Mouse (Mus musculus) neural tube, embryonic 11.5 days (tissue): ENCODE measurements around the gene Kcns1. TPM values are rescaled to one million over a fixed set of nuclear protein-coding genes. Genes with fewer than 3 reads are reported as not detected.

ENCODE experiments used
- ATAC-seq: fragments of 200-750 bp; cut with Nextera tagmentation; 2 replicates; pipeline ENCODE4 v1.8.0; 2017; ENCODE audit warnings: moderate number of reproducible peaks, mild to moderate bottlenecking, moderate TSS enrichment, moderate library complexity; ENCODE audit not compliant: insufficient read depth, low FRiP score, low TSS enrichment
- DNase-seq: peaks from one replicate; pipeline ENCODE4 v3.0.0-alpha.2; 2015; ENCODE audit warnings: low spot score
- H3K27ac ChIP-seq: fragments of 300-500 bp; sonication (generic); 2 replicates; pipeline ENCODE4 v1.5.1; 2014; ENCODE audit warnings: low read depth, mild to moderate bottlenecking, low read length
- H3K27me3 ChIP-seq: fragments of 300-500 bp; sonication (generic); 2 replicates; pipeline ENCODE4 v1.6.1; 2014; ENCODE audit warnings: mild to moderate bottlenecking, low read length, mixed read lengths; ENCODE audit not compliant: control insufficient read depth, insufficient read depth
- H3K36me3 ChIP-seq: fragments of 300-500 bp; sonication (generic); 2 replicates; pipeline ENCODE4 v1.6.1; 2014; ENCODE audit warnings: mild to moderate bottlenecking, low read length, moderate library complexity, mixed read lengths; ENCODE audit not compliant: control insufficient read depth, insufficient read depth
- H3K4me1 ChIP-seq: fragments of 300-500 bp; sonication (generic); 2 replicates; pipeline ENCODE4 v1.6.1; 2014; ENCODE audit warnings: low read length, mixed read lengths; ENCODE audit not compliant: control insufficient read depth, insufficient read depth
- H3K4me2 ChIP-seq: fragments of 300-500 bp; sonication (generic); 2 replicates; pipeline ENCODE4 v1.6.1; 2014; ENCODE audit warnings: low read depth, mild to moderate bottlenecking, moderate library complexity
- H3K4me3 ChIP-seq: fragments of 300-500 bp; sonication (generic); 2 replicates; pipeline ENCODE4 v1.5.1; 2014; ENCODE audit warnings: low read depth, low read length
- H3K9ac ChIP-seq: fragments of 300-500 bp; sonication (generic); 2 replicates; pipeline ENCODE4 v1.6.1; 2014; ENCODE audit warnings: mild to moderate bottlenecking, low read length
- H3K9me3 ChIP-seq: fragments of 300-500 bp; sonication (generic); 2 replicates; pipeline ENCODE4 v1.6.1; 2016; ENCODE audit warnings: low read length; ENCODE audit not compliant: control insufficient read depth
- WGBS: fragments of 180-500 bp; shearing (Covaris S2); extraction: QIAGEN DNeasy Blood & Tissue Kit; methylation state at CpG from one replicate; pipeline ENCODE4 v1.1.7; 2014; 5-methylcytosine and 5-hydroxymethylcytosine counted together
- polyA plus RNA-seq: library from polyadenylated mRNA; unstranded; fragments of >200 nt; fragmentation: Nextera tagmentation; extraction: Ambion mirVana; gene quantifications from 2 replicates; pipeline ENCODE4 v1.2.1, GENCODE M21; 2014

The Kcns1 gene
- polyA plus RNA-seq, 1 experiment from 2014 or later: 0.21 TPM

DNA sequence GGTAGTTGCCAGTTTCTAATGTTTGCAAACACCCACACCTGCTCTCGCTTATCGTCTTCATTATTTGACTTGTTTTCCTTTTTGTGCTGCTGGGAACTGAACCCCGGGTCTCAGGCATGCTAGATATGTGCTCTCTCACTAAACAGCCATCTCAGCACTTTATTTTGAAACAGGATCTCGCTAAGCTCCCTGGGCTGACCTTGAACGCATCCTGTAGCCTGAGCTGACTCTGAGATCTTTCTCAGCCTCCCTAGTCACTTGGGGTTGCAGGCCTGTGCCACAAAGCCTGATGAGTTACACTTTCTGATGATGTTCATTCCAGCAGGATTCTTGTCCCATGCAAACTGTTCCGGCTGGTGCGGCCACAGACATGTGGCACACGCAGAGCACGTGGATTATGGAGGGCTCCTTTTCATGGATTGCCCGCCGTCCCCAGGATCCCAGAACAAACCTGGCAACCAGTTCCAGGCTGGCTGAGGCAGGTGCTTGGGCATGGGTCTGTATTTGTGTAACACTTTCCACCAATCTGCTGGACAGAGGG lies 9.3 kb downstream of the Kcns1 start:
- Histone ChIP-seq H3K9me3 (no peaks in the 10 kb centered on the region), H3K36me3 (no peaks in the 10 kb centered on the region), H3K4me3 (no peak overlapping the region), H3K9ac (no peak overlapping the region), H3K27me3 (peaks cover 7% of the 10 kb centered on the region), H3K4me2 (no peak overlapping the region), H3K27ac (no peak overlapping the region), H3K4me1 (no peaks in the 10 kb centered on the region; the same call in 1 of the 2 replicates)
- ATAC-seq (no peak), DNase-seq (no peak)
- 84% methylated on average over 11 of the region's 11 CpGs for WGBS

- WGBS: 82% methylated on average over 2 of the region's 2 CpGs
These were observed 12.1 kb downstream of the Kcns1 start for GRCm38 (mm10) chr2:164158838-164159237.

GRCm38 (mm10) chr2:164156158-164156557 lies 14.8 kb downstream of the Kcns1 start:
- H3K9me3 ChIP-seq: no peaks in the 10 kb centered on the region
- no peak for ATAC-seq
- no peak overlapping the region for H3K4me3 ChIP-seq
- no peaks in the 10 kb centered on the region for H3K4me1 ChIP-seq
- DNase-seq: no peak
- H3K4me2 ChIP-seq: no peak overlapping the region
- WGBS: 82% methylated on average over 7 of the region's 7 CpGs
- no peaks in the 10 kb centered on the region for H3K27me3 ChIP-seq
- no peaks in the 10 kb centered on the region; the same call in 1 of the 2 replicates for H3K36me3 ChIP-seq
- no peak overlapping the region for H3K27ac ChIP-seq
- H3K9ac ChIP-seq: no peak overlapping the region

More at GRCm38 (mm10) chr2:164158838-164159237, 12.1 kb downstream of the Kcns1 start:
- Histone ChIP-seq H3K4me3 (no peak overlapping the region), H3K9me3 (no peaks in the 10 kb centered on the region), H3K9ac (no peak overlapping the region), H3K36me3 (no peaks in the 10 kb centered on the region; the same call in 1 of the 2 replicates), H3K4me1 (no peaks in the 10 kb centered on the region; the same call in 1 of the 2 replicates), H3K4me2 (no peak overlapping the region), H3K27ac (no peak overlapping the region), H3K27me3 (no peaks in the 10 kb centered on the region)
- ATAC-seq (no peak), DNase-seq (no peak)

DNA sequence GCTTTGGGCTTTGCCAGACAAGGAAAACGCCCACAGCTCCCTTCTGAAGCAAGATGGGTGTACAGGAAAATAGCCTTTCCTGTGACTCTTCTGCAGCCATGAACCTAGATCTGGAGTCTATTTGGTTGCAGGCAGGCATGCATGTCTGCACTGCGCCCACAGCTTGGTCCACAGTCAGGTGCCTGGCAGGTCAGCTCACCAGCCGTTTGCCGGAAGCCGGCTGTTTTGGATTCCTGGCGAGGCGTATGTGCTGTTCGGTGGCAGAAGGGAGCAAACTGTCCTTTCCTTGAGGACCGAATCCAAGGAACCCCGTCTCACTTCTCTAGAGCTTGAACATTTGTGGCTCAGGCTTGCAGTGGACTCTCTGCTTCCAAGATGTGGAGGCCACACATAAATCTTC lies 16.9 kb downstream of the Kcns1 start:
- WGBS: 93% methylated on average over 10 of the region's 10 CpGs
- H3K9me3 ChIP-seq: no peaks in the 10 kb centered on the region
- peaks cover 7% of the 10 kb centered on the region; the same call in 1 of the 2 replicates for H3K4me1 ChIP-seq
- H3K27ac ChIP-seq: no peak overlapping the region
- H3K4me3 ChIP-seq: no peak overlapping the region
- no peak overlapping the region for H3K4me2 ChIP-seq
- DNase-seq (no peak), ATAC-seq (no peak)
- no peaks in the 10 kb centered on the region; the same call in 1 of the 2 replicates for H3K36me3 ChIP-seq
- no peaks in the 10 kb centered on the region for H3K27me3 ChIP-seq
- H3K9ac ChIP-seq: no peak overlapping the region

DNA sequence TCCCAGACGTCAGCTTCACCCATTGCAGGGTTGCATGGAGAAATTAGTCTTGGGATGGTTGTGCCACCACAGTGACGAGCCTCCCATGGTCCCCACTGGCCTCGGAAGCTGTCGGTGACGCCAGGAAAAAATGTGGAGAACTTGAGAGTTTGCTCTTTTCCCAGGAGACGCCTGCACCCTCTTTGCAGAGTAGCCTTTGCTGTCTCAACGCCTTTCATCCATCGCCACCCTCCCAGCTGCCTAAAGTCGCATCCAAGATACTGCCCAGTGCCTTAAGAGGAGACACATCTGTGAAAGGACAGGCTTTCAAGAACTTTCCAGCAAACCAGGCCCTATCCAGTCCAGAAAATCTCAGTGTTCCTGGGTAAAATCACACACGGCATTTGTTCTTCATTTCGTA lies 18.6 kb downstream of the Kcns1 start:
- DNase-seq: no peak
- H3K27me3 ChIP-seq: no peaks in the 10 kb centered on the region
- H3K36me3 ChIP-seq: no peaks in the 10 kb centered on the region; the same call in 1 of the 2 replicates
- H3K4me1 ChIP-seq: peaks cover 7% of the 10 kb centered on the region; the same call in 1 of the 2 replicates
- H3K4me2 ChIP-seq: no peak overlapping the region
- no peak overlapping the region for H3K27ac ChIP-seq
- no peak overlapping the region for H3K4me3 ChIP-seq
- no peaks in the 10 kb centered on the region for H3K9me3 ChIP-seq
- no peak for ATAC-seq
- WGBS: 94% methylated on average over 11 of the region's 11 CpGs
- no peak overlapping the region for H3K9ac ChIP-seq

DNA sequence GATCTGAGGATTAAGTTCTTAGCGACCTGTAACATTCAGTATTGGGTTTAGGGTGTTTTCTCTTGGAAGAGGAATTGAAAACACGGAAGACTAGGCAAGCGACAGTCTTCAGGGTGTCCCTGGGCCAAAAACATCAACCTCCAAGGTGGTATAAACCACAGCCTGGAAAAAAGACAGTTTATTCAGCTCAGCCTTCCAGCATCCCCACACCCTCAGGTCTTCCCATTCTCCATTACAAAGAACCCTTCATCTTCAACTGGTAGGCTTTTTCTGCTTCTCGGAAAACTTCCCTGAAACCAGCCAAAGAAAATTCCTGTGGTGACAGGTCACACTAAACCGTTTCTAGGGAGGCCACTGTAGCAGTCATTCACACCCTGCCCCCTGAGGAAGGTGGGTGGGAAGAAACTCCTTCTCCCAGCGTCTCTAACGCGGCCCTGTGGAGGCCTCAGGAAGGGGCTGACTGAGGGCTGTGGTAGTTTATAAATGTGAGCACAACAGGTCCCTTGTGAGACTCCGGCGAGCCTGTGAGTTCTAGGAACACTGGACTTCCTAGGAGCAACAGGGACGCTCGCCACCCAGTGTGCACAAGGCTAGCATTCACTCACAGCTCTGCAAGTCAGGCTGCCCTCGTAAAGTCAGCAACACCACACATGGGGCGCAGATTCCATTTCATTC lies 20.7 kb downstream of the Kcns1 start:
- Histone ChIP-seq H3K9me3 (no peaks in the 10 kb centered on the region), H3K27me3 (no peaks in the 10 kb centered on the region), H3K27ac (0 out of 2 replicates have a peak overlapping the region, but pooled peaks have one; percentile 29), H3K4me2 (no peak overlapping the region), H3K4me3 (no peak overlapping the region), H3K4me1 (peaks cover 7% of the 10 kb centered on the region; the same call in 1 of the 2 replicates), H3K9ac (no peak overlapping the region), H3K36me3 (no peaks in the 10 kb centered on the region; the same call in 1 of the 2 replicates)
- ATAC-seq: no peak
- DNase-seq: peak; percentile 25
- WGBS: 37% methylated on average over 14 of the region's 14 CpGs

DNA sequence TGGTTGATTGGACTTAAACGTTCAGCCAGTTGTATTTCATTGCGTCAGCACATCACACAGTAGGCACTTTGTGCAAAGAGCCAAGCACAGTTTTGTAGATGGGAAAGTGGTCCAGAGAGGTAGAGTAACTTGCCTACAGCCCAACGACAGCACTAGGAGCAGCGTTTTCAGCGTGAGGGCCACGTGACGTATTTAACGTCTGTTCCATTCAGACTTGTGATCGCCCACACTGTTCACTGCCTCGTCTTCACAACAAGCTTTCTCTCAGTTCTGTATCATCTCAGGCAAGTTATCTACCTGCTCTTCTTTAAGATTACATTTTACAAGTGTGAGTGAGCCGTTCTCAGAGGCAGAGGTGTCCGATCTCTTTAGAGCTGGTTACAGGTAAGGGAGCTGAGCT lies 24.4 kb downstream of the Kcns1 start:
- H3K9ac ChIP-seq: no peak overlapping the region
- ATAC-seq (no peak), DNase-seq (no peak)
- H3K4me3 ChIP-seq: no peak overlapping the region
- H3K36me3 ChIP-seq: no peaks in the 10 kb centered on the region
- WGBS: 93% methylated on average over 12 of the region's 12 CpGs
- H3K27ac ChIP-seq: no peak overlapping the region
- H3K4me1 ChIP-seq: peaks cover 7% of the 10 kb centered on the region
- no peak overlapping the region for H3K4me2 ChIP-seq
- no peaks in the 10 kb centered on the region for H3K27me3 ChIP-seq
- H3K9me3 ChIP-seq: no peaks in the 10 kb centered on the region

GRCm38 (mm10) chr2:164144541-164144940 lies 26.4 kb downstream of the Kcns1 start:
- Histone ChIP-seq H3K36me3 (no peaks in the 10 kb centered on the region), H3K27me3 (no peaks in the 10 kb centered on the region), H3K27ac (no peak overlapping the region), H3K4me3 (no peak overlapping the region), H3K9ac (no peak overlapping the region), H3K4me1 (no peaks in the 10 kb centered on the region; the same call in 1 of the 2 replicates), H3K4me2 (no peak overlapping the region), H3K9me3 (no peaks in the 10 kb centered on the region)
- 88% methylated on average over 10 of the region's 10 CpGs for WGBS
- no peak for ATAC-seq
- no peak for DNase-seq

DNA sequence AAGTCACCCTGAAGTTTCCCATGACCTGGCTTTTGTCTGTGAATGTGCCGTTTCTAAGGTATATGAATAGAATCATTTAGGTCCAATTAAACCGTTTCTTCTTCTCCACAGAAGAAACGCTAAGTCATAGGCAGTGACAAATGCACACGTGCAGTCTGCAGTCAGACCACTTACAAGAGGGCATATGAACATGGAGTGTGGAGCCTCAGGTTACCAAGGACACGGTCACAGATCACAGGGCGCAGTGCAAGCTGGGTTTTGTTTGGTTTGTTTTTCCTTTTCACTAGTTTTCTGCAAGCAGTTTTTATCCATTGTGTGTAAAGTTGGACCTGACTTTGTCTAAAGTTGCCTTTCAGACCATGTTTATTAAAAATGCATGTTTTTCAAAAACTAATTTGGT lies 26.9 kb downstream of the Kcns1 start:
- no peak for ATAC-seq
- WGBS: 71% methylated on average over 6 of the region's 6 CpGs
- H3K4me1 ChIP-seq: no peaks in the 10 kb centered on the region; the same call in 1 of the 2 replicates
- H3K27me3 ChIP-seq: no peaks in the 10 kb centered on the region
- no peak for DNase-seq
- no peak overlapping the region for H3K9ac ChIP-seq
- H3K36me3 ChIP-seq: no peaks in the 10 kb centered on the region
- H3K4me3 ChIP-seq: no peak overlapping the region
- H3K27ac ChIP-seq: no peak overlapping the region
- H3K9me3 ChIP-seq: no peaks in the 10 kb centered on the region
- H3K4me2 ChIP-seq: no peak overlapping the region
